Mouse (Mus musculus) hindbrain, embryonic 14.5 days (tissue): ENCODE results near the gene Fosb. TPM values are rescaled to one million over a fixed set of nuclear protein-coding genes. Genes with fewer than 3 reads are reported as not detected.

Experiments used
- ATAC-seq: fragments of 200-750 bp; cut with Nextera tagmentation; 2 replicates; pipeline ENCODE4 v1.8.0; 2017; ENCODE audit warnings: moderate number of reproducible peaks, mild to moderate bottlenecking, moderate TSS enrichment, moderate library complexity; ENCODE audit not compliant: low FRiP score
- DNase-seq: peaks from one replicate; pipeline ENCODE4 v3.0.0-alpha.2; 2015; ENCODE audit warnings: low spot score
- H3K27ac ChIP-seq: fragments of 300-500 bp; sonication (generic); 2 replicates; pipeline ENCODE4 v1.5.1; 2014; ENCODE audit warnings: mild to moderate bottlenecking, moderate library complexity
- H3K27me3 ChIP-seq: fragments of 300-500 bp; sonication (generic); 2 replicates; pipeline ENCODE4 v1.6.1; 2014; ENCODE audit warnings: mild to moderate bottlenecking, low read length, mixed read lengths; ENCODE audit not compliant: control insufficient read depth, insufficient read depth
- H3K36me3 ChIP-seq: fragments of 300-500 bp; sonication (generic); replicated peaks from 2 replicates; pipeline ENCODE4 v1.6.1; 2014; ENCODE audit not compliant: control insufficient read depth, insufficient read depth
- H3K4me1 ChIP-seq: fragments of 300-500 bp; sonication (generic); replicated peaks from 2 replicates; pipeline ENCODE4 v1.6.1; 2014; ENCODE audit warnings: antibody characterized with exemption, low read length, mixed read lengths; ENCODE audit not compliant: control insufficient read depth, insufficient read depth
- H3K4me2 ChIP-seq: fragments of 300-500 bp; sonication (generic); replicated peaks from 2 replicates; pipeline ENCODE4 v1.6.1; 2014; ENCODE audit warnings: mild to moderate bottlenecking, moderate library complexity
- H3K4me3 ChIP-seq: fragments of 300-500 bp; sonication (generic); replicated peaks from 2 replicates; pipeline ENCODE4 v1.5.1; 2014; ENCODE audit warnings: mild to moderate bottlenecking, low read length
- H3K9ac ChIP-seq: fragments of 300-500 bp; sonication (generic); 2 replicates; pipeline ENCODE4 v1.6.1; 2014
- H3K9me3 ChIP-seq: fragments of 300-500 bp; sonication (generic); 2 replicates; pipeline ENCODE4 v1.6.1; 2016; ENCODE audit warnings: low read length; ENCODE audit not compliant: control insufficient read depth
- WGBS: fragments of 180-500 bp; shearing (Covaris S2); extraction: QIAGEN DNeasy Blood & Tissue Kit; methylation state at CpG from one replicate; pipeline ENCODE4 v1.1.7; 2014; 5-methylcytosine and 5-hydroxymethylcytosine counted together
- polyA plus RNA-seq: library from polyadenylated mRNA; unstranded; fragments of >200 nt; fragmentation: Nextera tagmentation; extraction: Ambion mirVana; gene quantifications from 2 replicates; pipeline ENCODE4 v1.2.1, GENCODE M21; 2014

Fosb gene
- polyA plus RNA-seq, 1 experiment from 2014 or later = 0.12 TPM

DNA sequence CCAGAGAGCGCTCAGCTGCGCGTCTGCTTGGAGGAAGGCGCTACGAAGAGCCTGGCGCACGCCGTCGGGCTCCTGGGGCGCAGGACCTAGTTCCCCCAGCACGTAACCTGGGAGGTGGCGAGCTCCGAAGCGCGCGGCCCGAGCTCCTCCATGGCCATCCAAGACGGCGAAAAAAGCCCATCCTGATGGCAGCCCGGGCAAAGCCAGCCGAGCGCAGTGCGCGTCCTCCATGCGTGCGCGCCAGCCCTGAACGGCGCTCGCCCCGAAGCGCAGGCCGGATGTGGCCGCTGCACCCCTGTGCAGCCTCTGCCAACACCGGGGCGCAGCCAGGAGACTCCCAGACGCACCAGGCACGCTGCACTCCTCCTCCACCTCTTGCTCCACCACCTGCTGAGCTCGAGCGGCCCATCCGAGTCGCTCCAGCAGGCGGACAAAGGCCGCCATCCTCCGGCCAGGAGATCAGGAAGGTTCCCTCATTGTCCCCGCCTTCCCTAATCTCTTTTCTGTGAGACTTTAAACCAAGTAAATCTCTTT is 30.2 kb downstream of the Fosb start, which contains the start of gene Ppm1n:
Ppm1n (minus strand) TSS at position 484 of the 534 bp plus-strand sequence.
- peaks cover 44% of the 10 kb centered on the region for H3K27me3 ChIP-seq
- H3K9ac ChIP-seq = peak within 1 kb of the TSS; percentile 42
- peak within 1 kb of the TSS; percentile 30 for H3K4me3 ChIP-seq
- WGBS = under 1% methylated on average over 46 of the region's 46 CpGs
- H3K9me3 ChIP-seq = no peaks in the 10 kb centered on the region
- H3K4me2 ChIP-seq = peak within 1 kb of the TSS; percentile 47
- DNase-seq (no peak), ATAC-seq (no peak)
- no peaks in the 10 kb centered on the region for H3K36me3 ChIP-seq
- H3K4me1 ChIP-seq = peaks cover 17% of the 10 kb centered on the region; the same call in 1 of the 2 replicates
- H3K27ac ChIP-seq = no peak within 1 kb of the TSS

DNA sequence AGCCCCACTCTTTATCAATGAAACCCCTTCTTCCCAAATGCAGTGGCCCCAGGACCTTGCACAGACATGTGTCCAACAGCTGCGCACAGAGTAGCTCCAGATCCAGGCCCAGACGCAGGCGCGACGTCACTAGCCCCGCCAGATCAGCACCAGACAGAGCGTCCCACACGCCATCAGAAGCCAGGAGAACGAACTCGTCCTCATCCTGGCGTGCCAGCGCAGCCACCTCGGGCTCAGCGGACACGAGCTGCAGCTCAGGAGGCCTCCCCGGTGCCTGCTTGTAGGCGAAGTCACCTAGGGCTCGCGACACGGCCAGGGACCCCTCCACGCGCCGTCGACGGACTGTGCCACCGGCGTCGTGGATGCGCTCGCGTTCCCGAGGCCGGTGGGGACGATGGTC is 30.8 kb downstream of the Fosb start:
- Histone ChIP-seq H3K4me1 (peaks cover 11% of the 10 kb centered on the region; the same call in 1 of the 2 replicates), H3K27me3 (peaks cover 44% of the 10 kb centered on the region), H3K9ac (0 out of 2 replicates have a peak overlapping the region, but pooled peaks have one; percentile 42), H3K4me2 (peak overlapping the region; percentile 47), H3K27ac (no peak overlapping the region), H3K9me3 (no peaks in the 10 kb centered on the region), H3K36me3 (no peaks in the 10 kb centered on the region), H3K4me3 (peak overlapping the region; percentile 30)
- ATAC-seq = no peak
- DNase-seq = no peak
- WGBS = 4% methylated on average over 34 of the region's 34 CpGs

DNA sequence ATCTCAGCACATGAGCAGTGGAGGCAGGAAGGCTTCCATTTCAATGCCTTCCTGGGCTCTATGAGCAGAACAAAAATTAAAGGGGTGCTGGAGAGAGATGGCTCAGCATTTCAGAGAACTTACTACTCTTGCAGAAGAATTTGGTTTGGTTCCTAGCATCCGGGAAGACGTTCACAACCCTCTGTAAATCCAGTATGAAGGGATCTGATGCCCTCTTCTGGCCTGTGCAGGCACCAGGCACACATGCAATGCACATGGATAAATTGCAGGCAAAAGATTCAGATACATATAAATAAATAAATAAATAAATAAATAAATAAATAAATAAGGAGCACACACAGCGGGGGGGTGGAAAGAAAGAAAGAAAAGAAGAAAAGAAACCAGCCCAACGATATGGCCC is 33.6 kb downstream of the Fosb start:
- Histone ChIP-seq H3K9ac (no peak overlapping the region), H3K36me3 (no peaks in the 10 kb centered on the region), H3K9me3 (no peaks in the 10 kb centered on the region), H3K27ac (no peak overlapping the region), H3K27me3 (peaks cover 41% of the 10 kb centered on the region), H3K4me2 (no peak overlapping the region), H3K4me3 (no peak overlapping the region), H3K4me1 (peaks cover 5% of the 10 kb centered on the region; the same call in 1 of the 2 replicates)
- ATAC-seq (no peak), DNase-seq (no peak)
- 42% methylated on average over 4 of the region's 4 CpGs for WGBS

DNA sequence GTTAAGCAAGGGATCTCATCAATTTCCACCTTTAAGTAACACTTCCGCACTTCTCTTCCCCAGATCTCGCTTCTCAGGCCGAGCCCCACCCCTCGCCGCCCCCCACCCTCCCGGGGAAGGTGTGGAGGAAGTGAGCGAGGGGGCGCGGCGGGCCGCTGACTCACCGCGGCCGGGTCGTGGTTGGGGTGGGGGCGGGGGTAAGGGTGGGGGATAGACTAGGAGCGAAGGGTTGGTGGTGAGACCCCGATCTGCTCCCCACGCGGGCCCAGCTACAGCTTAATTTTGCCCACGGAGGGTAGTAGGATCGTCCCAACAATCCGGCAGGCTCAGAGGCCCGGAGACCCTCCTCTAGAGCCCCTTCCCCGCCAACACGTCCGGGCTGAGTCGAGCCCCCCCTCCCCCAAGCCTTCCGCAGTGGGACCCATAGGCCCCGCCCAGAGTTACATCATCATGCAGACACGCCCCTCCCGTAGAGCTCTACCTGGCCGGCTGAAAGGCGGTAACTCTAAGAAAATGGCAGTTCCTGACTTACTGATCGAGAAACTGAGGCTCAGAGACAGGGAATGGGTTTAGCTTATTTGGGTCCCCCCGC is 37.6 kb downstream of the Fosb start:
- ATAC-seq (peak; percentile 71), DNase-seq (peak; percentile 76)
- under 1% methylated on average over 36 of the region's 36 CpGs for WGBS
- Histone ChIP-seq H3K4me3 (peak overlapping the region; percentile 73), H3K9me3 (no peaks in the 10 kb centered on the region), H3K4me1 (peaks cover 20% of the 10 kb centered on the region), H3K27ac (peak overlapping the region; percentile 86), H3K27me3 (peaks cover 2% of the 10 kb centered on the region; the same call in 1 of the 2 replicates), H3K9ac (peak overlapping the region; percentile 86), H3K4me2 (peak overlapping the region; percentile 89), H3K36me3 (0 out of 2 replicates have a peak, but pooled peaks cover 9% of the 10 kb centered on the region)

DNA sequence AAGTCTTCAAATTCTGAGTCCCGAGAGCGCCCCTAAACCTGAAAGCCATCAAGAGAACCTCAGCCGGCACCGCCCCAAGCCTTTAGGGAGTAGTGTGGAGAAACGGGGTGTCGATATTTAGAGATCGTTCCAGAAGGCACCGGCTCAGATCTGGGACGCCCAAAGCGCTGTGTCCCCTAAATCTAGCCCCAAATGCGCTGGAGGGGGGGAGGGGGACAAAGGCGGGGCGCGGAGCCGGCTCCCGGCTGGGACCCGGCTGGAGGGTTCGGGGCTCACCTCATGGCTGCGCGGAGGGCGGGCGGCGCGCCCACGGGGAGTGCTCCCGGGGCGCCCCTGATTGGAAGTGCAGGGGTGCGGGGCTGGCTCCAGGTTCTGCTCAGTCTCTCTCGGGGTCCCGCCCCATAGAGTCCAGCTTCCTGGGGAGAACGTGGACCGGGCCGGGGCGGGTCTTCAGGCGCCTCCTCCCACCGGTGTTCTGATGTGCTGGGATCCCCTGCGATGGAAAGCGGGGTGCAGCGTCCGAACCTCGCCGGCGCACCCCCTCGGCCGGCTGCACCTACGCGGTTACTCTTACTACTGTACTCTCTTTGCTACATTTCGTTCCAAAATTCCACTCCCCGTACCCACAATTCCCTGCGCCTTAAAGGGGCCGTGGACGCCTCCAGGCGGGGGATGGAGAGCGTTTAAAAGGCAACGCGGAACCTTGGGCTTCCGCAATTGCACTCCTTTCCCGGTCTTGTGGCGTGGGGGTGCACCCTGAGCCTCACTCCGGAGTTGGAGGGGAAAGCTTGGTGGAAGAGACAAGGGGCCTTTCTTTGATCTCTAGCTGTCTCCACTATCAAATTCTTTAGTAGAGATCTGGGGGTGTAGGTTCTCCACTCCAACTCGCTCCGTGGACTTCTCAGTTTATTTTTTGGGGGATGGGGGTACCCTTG is 38.3 kb downstream of the Fosb start, which contains the start of gene Vasp:
Vasp (minus strand) TSS at position 580 of the 935 bp plus-strand sequence.
- Histone ChIP-seq H3K9me3 (no peaks in the 10 kb centered on the region), H3K4me1 (peaks cover 21% of the 10 kb centered on the region)
- under 1% methylated on average over 60 of the region's 62 CpGs for WGBS

DNA sequence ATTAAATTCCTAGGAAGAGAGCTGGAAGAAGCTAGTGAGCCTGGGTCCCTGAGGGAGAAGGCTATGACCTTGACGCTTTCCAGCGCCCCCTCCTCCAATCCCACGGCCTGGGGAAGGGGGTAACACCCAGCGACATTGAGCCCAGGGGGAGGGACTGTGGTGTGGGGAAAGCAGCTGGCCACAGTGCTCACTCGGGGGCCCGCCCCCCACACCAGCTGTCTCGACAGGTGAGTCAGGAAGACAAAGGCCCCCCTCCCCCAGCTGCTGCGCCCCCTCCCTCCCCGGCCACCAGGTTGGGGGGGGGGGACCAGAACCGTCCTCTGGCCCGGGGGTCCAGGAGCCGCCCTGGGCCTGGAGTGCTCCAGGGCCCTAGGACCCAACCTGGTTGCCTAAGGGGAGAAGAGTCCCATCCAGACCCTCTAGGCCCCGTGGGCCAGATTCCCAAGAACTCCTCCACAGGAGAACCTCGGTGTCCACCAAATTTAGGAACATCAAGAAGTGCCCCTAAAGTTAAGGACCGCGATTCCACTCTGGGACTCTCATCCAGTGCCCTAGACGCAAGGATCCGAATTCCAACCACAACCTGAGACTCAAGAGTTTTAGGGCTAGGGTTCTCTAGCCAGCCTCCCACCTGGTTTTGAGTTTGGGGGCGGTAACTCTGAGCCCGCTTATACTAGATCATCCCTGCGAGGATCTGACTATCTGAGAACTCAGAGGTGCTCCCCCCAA is 39.2 kb downstream of the Fosb start:
- peak overlapping the region; percentile 86 for H3K9ac ChIP-seq
- H3K4me3 ChIP-seq = peak overlapping the region; percentile 73
- no peaks in the 10 kb centered on the region for H3K27me3 ChIP-seq
- peak overlapping the region; percentile 89 for H3K4me2 ChIP-seq
- ATAC-seq = no peak; the same call in 1 of the 2 replicates
- H3K27ac ChIP-seq = peak overlapping the region; percentile 86
- H3K9me3 ChIP-seq = no peaks in the 10 kb centered on the region
- 1% methylated on average over 17 of the region's 21 CpGs for WGBS
- H3K36me3 ChIP-seq = 0 out of 2 replicates have a peak, but pooled peaks cover 11% of the 10 kb centered on the region
- no peak for DNase-seq
- peaks cover 23% of the 10 kb centered on the region for H3K4me1 ChIP-seq

More for the DNA sequence above, 38.3 kb downstream of the Fosb start, which contains the start of gene Vasp:
- Histone ChIP-seq H3K36me3 (0 out of 2 replicates have a peak, but pooled peaks cover 11% of the 10 kb centered on the region), H3K4me2 (peak within 1 kb of the TSS; percentile 89), H3K27ac (peak within 1 kb of the TSS; percentile 86), H3K4me3 (peak within 1 kb of the TSS; percentile 73), H3K27me3 (no peaks in the 10 kb centered on the region), H3K9ac (peak within 1 kb of the TSS; percentile 86)
- peak; percentile 75 for ATAC-seq
- peak; percentile 92 for DNase-seq

DNA sequence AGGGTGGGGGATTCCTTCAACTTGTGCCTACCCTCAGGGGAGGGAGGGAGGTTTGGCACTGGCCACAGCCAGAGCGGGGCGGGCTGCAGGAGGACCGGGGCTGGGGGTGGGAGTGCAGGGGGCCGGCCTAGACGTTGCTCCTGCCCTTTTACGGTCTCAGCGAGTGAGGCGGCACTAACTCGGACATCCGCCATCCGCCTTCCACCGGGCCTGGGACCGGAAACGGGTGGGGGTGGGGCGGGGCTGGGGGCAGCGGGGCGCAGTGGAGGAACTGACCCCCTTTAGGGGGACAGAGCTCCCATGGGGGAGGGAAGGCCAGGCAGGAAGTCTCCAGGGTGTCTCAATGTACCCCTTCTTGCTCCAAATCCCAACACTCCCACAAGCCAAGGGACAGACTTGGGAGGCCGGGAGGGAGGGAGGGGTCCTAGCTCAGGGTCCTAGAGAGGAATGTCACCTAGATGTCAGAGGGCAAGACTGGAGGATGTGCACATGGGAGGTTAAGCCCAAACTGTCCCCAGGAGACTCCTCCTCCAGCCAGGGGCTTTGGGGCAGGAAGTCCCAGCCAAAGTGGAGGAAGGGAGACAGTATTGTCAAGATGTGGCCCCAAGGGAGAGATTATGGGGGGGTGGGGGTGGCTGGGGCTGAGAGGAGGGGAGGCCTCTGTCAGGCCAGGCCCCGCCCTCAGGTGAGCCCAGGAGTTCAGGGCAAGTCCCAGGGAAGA is 40.0 kb downstream of the Fosb start:
- ATAC-seq (no peak), DNase-seq (no peak)
- peaks cover 12% of the 10 kb centered on the region; the same call in 1 of the 2 replicates for H3K36me3 ChIP-seq
- H3K9ac ChIP-seq = peak overlapping the region; percentile 86
- whole genome bisulfite sequencing = 3% methylated on average over 19 of the region's 19 CpGs
- no peaks in the 10 kb centered on the region for H3K9me3 ChIP-seq
- peak overlapping the region; percentile 89 for H3K4me2 ChIP-seq
- H3K4me3 ChIP-seq = peak overlapping the region; percentile 73
- peak overlapping the region; percentile 86 for H3K27ac ChIP-seq
- H3K27me3 ChIP-seq = no peaks in the 10 kb centered on the region
- peaks cover 23% of the 10 kb centered on the region for H3K4me1 ChIP-seq

DNA sequence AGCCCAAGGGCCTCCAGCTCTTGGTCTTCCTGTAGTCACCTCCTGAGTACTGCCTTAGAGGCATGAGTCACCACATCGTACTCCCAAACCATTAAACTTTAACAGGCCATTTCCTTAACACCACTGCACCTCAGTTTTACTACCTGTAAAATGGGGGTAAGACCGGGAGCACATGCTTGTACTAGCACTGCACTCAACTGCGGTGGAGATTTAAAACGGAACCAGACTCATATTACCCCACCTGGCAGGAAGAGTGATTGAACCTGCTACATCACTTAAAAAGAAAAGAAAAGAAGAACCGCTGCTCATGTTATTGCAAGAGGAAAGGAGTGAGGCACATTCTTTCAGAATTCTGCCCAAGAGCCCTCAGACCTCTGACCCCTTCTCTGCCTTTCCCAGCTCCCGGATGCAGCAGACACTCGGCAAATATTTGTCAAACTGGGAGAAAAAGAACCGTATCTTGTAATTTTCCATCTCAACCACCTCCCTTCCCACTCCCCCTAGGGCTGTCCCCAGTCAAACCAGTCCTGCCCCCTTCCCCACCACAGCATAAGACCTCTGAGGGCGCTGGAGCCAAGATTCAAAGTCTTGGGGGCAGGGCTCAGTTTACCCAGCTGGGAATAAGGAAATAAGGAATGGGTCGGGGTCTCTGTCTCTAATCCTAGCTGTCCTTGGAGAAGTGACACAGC is 40.7 kb downstream of the Fosb start:
- H3K4me3 ChIP-seq = peak overlapping the region; percentile 73
- no peak for DNase-seq
- ATAC-seq = no peak

More for the DNA sequence above, 40.7 kb downstream of the Fosb start:
- Histone ChIP-seq H3K27me3 (no peaks in the 10 kb centered on the region), H3K9me3 (no peaks in the 10 kb centered on the region), H3K4me1 (peaks cover 23% of the 10 kb centered on the region), H3K27ac (0 out of 2 replicates have a peak overlapping the region, but pooled peaks have one; percentile 86), H3K4me2 (peak overlapping the region; percentile 89), H3K36me3 (peaks cover 20% of the 10 kb centered on the region), H3K9ac (peak overlapping the region; percentile 86)
- WGBS = 55% methylated on average over 10 of the region's 10 CpGs
